Mouse (Mus musculus) ES-Bruce4 (cell line): ENCODE measurements around the gene Cox7a2. TPM values are rescaled to one million over a fixed set of nuclear protein-coding genes. Genes with fewer than 3 reads are reported as not detected.

Experiments
- H3K27ac ChIP-seq: 2 replicates; pipeline ENCODE4 v1.5.1; 2012; ENCODE audit warnings: low read length, inconsistent platforms; ENCODE audit not compliant: insufficient read depth
- H3K27me3 ChIP-seq: 2 replicates; pipeline ENCODE4 v1.6.1; 2012; ENCODE audit warnings: mild to moderate bottlenecking, low read length, inconsistent platforms; ENCODE audit not compliant: control insufficient read depth, poor library complexity, insufficient read depth, severe bottlenecking
- H3K36me3 ChIP-seq: 2 replicates; pipeline ENCODE4 v1.6.1; 2012; ENCODE audit warnings: inconsistent platforms, mild to moderate bottlenecking, low read length, moderate library complexity; ENCODE audit not compliant: control insufficient read depth, poor library complexity, insufficient read depth, severe bottlenecking
- H3K4me1 ChIP-seq: one replicate; pipeline ENCODE4 v1.8.1; 2011; ENCODE audit warnings: low read length; ENCODE audit not compliant: control insufficient read depth, insufficient read depth
- H3K4me3 ChIP-seq: 2 replicates; pipeline ENCODE4 v1.5.1; 2011; ENCODE audit warnings: low read depth, mild to moderate bottlenecking, low read length
- H3K9ac ChIP-seq: 2 replicates; pipeline ENCODE4 v1.6.1; 2012; ENCODE audit warnings: low read depth, mild to moderate bottlenecking, inconsistent platforms; ENCODE audit not compliant: poor library complexity, severe bottlenecking
- H3K9me3 ChIP-seq: replicated peaks from 2 replicates; pipeline ENCODE4 v1.6.1; 2012; ENCODE audit warnings: mild to moderate bottlenecking, low read length, inconsistent platforms; ENCODE audit not compliant: control insufficient read depth, poor library complexity, insufficient read depth, severe bottlenecking
- CTCF ChIP-seq: IDR thresholded peaks from one replicate; pipeline ENCODE4 v1.8.1; 2011; ENCODE audit warnings: low read depth, low read length
- EP300 ChIP-seq: IDR thresholded peaks from 2 replicates; pipeline ENCODE4 v1.6.1; 2011; ENCODE audit warnings: low read depth, low read length; ENCODE audit not compliant: insufficient read depth
- POLR2A ChIP-seq: IDR thresholded peaks from one replicate; pipeline ENCODE4 v1.8.1; 2011; ENCODE audit warnings: low read length; ENCODE audit not compliant: insufficient read depth
- polyA plus RNA-seq: library from polyadenylated mRNA; stranded (reverse); fragments of >200 nt; gene quantifications from 2 replicates; pipeline ENCODE4 v1.2.4, GENCODE M21; 2011; ENCODE audit warnings: low read depth; ENCODE audit not compliant: missing spikeins, insufficient read depth, insufficient read length

Gene Cox7a2
- polyA plus RNA-seq, 1 experiment: 525 TPM

- Histone ChIP-seq H3K4me1 (peaks cover 3% of the 10 kb centered on the region), H3K27me3 (no peaks in the 10 kb centered on the region), H3K4me3 (peak overlapping the region; percentile 64), H3K9ac (no peak overlapping the region), H3K9me3 (no peaks in the 10 kb centered on the region), H3K27ac (peak overlapping the region; percentile 82), H3K36me3 (no peaks in the 10 kb centered on the region)
- TF ChIP-seq EP300 (0 out of 2 replicates have a peak, but pooled peaks have one; percentile 30), CTCF (no peak), POLR2A (no peak)
Measured at GRCm38 (mm10) chr9:79745036-79745435, 14.6 kb downstream of the Cox7a2 start.

GRCm38 (mm10) chr9:79735608-79736007, 24.1 kb downstream of the Cox7a2 start:
- H3K27ac ChIP-seq: no peak overlapping the region
- no peak overlapping the region for H3K4me3 ChIP-seq
- H3K27me3 ChIP-seq: no peaks in the 10 kb centered on the region
- no peak for TF ChIP-seq EP300
- no peak for TF ChIP-seq POLR2A
- TF ChIP-seq CTCF: no peak
- H3K36me3 ChIP-seq: no peaks in the 10 kb centered on the region
- H3K9me3 ChIP-seq: no peaks in the 10 kb centered on the region
- no peak overlapping the region for H3K9ac ChIP-seq
- no peaks in the 10 kb centered on the region for H3K4me1 ChIP-seq

- Histone ChIP-seq H3K9ac (no peak overlapping the region), H3K4me1 (no peaks in the 10 kb centered on the region), H3K9me3 (no peaks in the 10 kb centered on the region), H3K4me3 (no peak overlapping the region), H3K27ac (no peak overlapping the region), H3K36me3 (no peaks in the 10 kb centered on the region), H3K27me3 (no peaks in the 10 kb centered on the region; the same call in 1 of the 2 replicates)
- no peak for TF ChIP-seq POLR2A
- TF ChIP-seq CTCF: no peak
Measured at GRCm38 (mm10) chr9:79730301-79730700, 29.4 kb downstream of the Cox7a2 start.

GRCm38 (mm10) chr9:79723090-79723489, 36.6 kb downstream of the Cox7a2 start:
- H3K9me3 ChIP-seq: no peaks in the 10 kb centered on the region
- H3K9ac ChIP-seq: no peak overlapping the region
- TF ChIP-seq CTCF (no peak), POLR2A (no peak), EP300 (no peak)
- no peak overlapping the region for H3K27ac ChIP-seq
- no peaks in the 10 kb centered on the region for H3K4me1 ChIP-seq
- no peaks in the 10 kb centered on the region for H3K36me3 ChIP-seq
- H3K27me3 ChIP-seq: peaks cover 12% of the 10 kb centered on the region
- no peak overlapping the region for H3K4me3 ChIP-seq

GRCm38 (mm10) chr9:79721056-79721455, 38.6 kb downstream of the Cox7a2 start:
- no peaks in the 10 kb centered on the region for H3K4me1 ChIP-seq
- no peaks in the 10 kb centered on the region for H3K36me3 ChIP-seq
- no peak overlapping the region for H3K4me3 ChIP-seq
- H3K27ac ChIP-seq: no peak overlapping the region
- H3K27me3 ChIP-seq: peaks cover 14% of the 10 kb centered on the region
- TF ChIP-seq CTCF (peak; percentile 23), POLR2A (no peak)
- H3K9me3 ChIP-seq: no peaks in the 10 kb centered on the region
- no peak overlapping the region for H3K9ac ChIP-seq

GRCm38 (mm10) chr9:79720143-79720542, 39.5 kb downstream of the Cox7a2 start:
- Histone ChIP-seq H3K27ac (no peak overlapping the region), H3K27me3 (peaks cover 14% of the 10 kb centered on the region), H3K9ac (no peak overlapping the region), H3K9me3 (no peaks in the 10 kb centered on the region), H3K36me3 (no peaks in the 10 kb centered on the region), H3K4me3 (no peak overlapping the region), H3K4me1 (no peaks in the 10 kb centered on the region)
- TF ChIP-seq CTCF (no peak), POLR2A (no peak), EP300 (no peak)
